Mouse (Mus musculus) erythroblast, adult 5-6 weeks (primary cell): Measurements from ENCODE around the gene Cdh23. TPM values are rescaled to one million over a fixed set of nuclear protein-coding genes. Genes with fewer than 3 reads are reported as not detected.

Experiments used
- ATAC-seq: replicated peaks from 2 replicates; pipeline ENCODE4 v1.8.0; 2016; ENCODE audit warnings: moderate number of reproducible peaks, mild to moderate bottlenecking, moderate TSS enrichment, inconsistent platforms; ENCODE audit not compliant: poor library complexity, low FRiP score, severe bottlenecking
- total RNA-seq, 2 experiments: library from RNA; stranded (forward) in 1 of 2; stranded (reverse) in 1 of 2; fragments of 150-400 nt in 1 of 2; fragments of 200-764, 138-1000 nt in 1 of 2; gene quantifications; 2 replicates each; pipeline versions ENCODE4 v1.2.3 to v1.2.4; 2015 to 2017; ENCODE audit warnings: low replicate concordance in 2 of 2

Gene Cdh23
- total RNA-seq, 2 experiments from 2014 or later: 0.26 TPM; not detected in 1

DNA sequence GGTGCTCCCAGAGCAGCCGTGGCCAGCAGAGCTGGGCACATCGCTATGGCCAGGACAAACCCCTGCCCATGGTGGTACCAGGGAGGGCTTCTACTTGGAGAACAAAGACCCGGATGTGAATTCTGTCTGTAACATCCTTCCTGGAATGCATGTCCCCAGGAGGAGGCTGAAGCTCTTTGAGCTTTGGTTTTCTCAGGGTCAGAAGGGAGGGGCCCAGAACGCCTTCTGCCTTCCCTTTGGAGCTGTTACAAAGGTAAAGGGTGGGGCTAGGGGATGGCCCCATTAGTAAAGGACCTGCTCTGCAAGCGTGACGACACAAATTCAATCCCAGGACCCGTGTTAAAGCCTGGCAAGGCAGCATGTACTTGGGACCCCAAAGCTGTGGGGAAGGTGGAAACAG, 273.5 kb downstream of the Cdh23 start:
- ATAC-seq: no peak

DNA sequence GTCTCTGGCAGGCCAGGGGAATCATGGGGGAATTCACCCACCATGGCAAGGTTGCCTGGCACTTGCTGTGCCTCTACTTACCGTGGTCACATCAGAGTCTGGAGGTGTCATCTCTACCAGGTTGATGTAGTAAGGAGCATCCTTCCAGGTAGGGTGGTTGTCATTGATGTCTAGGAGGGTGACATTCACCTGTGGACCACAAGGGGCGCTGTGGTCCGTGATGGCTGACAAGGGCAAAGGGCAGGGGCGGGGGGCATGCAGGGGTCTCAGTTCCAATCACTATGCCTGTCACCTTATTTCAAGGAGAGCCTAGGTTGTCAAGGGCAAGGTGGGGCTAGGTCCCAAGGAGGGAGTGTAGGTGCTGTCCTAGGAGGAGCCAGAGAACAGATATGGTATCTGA, 276.7 kb downstream of the Cdh23 start:
- peak; percentile 57 for ATAC-seq

DNA sequence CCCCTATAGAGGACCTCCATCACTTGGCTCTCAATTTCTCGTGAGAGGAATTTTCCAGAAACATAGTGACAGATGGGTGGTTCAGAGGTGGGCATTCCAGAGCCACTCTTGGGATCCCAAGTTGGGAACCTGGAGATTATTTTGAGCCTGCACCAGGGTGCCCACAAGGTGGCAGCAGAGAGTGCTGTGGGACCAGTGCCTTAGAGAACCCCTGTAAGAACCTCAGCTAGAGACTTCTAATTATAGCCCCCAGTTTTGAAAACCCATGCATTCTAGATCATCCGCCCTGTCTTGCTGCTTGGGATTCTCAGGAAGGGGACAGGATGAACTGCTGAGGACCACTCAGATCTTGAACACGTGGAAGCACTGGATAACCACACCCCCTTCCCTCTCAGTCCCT, 278.2 kb downstream of the Cdh23 start:
- ATAC-seq: no peak

DNA sequence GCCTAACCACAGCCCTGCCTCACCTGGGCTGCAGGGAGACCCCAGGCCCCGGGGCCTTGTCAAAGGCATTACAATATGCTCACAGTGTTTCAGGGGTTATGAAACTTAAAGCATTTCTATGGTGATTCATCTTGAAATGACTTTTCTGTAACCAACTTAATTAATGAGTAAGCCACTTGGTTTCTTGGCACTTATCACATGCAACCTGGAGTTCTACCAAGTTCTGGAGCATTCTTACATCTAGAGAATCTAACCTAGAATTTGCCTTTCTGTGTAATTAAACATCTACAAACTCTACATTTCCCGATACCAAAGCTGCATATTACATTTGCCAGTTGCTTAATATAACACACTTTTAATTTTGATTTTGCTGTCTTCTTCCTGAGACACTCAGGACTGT, 279.2 kb downstream of the Cdh23 start:
- ATAC-seq: no peak

DNA sequence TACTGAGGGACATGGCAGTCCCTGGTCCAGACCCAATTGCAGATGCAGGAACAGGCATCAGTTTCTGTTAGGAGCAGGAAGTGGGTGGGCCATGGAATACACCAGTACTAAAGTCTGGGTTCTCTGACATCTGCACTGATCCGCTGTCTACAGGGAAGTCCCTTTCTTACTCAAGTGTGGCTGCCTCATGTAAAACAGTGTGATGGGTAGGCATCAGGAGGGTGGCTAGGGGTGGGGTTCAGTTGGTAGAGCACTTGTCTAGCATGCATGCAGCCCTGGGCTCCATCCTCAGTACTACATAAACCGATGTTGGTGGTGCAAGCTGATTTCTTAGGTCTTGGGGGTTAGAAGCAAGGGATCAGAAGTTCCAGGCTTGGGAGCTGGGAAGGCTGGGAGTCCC, 282.5 kb downstream of the Cdh23 start:
- no peak for ATAC-seq

DNA sequence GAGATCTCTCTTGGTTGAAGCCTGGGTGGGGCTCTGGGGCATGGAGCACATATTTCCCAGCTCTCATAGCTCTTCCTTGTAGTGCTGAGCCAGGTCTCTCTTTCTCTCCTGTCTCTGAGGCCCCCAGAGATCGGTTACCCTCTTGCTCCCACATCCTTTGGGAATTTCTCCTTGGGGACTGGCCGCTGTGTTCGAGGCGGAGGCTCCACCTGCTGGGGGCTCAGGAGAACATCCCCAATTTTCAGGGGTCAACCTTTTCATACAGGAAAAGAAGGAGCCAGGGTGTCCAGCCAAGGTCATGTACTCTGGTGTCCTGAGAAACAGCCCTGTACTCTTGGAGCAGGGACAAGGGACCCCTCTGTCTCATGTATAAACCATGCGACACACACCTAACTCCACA, 284.5 kb downstream of the Cdh23 start:
- ATAC-seq: no peak

DNA sequence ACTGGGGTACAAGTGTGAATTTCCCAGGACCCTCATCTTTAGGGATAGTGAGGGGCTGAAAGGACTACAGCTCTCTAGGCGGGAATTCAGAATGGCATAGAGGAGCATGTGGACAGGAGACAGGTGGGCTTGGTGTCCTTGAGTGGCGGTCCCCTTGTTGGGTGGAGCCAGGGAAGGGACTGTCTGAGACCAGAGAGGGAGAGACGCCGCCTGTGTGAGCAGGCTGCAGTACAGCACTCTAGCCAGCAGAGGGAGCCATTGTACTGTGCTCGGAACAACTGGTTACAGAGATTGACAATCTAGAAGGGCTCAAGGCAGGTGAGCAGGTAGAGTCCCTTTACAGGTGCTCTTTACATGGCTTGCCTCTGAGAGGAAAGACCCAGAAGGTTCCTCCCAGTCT, 288.5 kb downstream of the Cdh23 start:
- ATAC-seq: peak; percentile 64

DNA sequence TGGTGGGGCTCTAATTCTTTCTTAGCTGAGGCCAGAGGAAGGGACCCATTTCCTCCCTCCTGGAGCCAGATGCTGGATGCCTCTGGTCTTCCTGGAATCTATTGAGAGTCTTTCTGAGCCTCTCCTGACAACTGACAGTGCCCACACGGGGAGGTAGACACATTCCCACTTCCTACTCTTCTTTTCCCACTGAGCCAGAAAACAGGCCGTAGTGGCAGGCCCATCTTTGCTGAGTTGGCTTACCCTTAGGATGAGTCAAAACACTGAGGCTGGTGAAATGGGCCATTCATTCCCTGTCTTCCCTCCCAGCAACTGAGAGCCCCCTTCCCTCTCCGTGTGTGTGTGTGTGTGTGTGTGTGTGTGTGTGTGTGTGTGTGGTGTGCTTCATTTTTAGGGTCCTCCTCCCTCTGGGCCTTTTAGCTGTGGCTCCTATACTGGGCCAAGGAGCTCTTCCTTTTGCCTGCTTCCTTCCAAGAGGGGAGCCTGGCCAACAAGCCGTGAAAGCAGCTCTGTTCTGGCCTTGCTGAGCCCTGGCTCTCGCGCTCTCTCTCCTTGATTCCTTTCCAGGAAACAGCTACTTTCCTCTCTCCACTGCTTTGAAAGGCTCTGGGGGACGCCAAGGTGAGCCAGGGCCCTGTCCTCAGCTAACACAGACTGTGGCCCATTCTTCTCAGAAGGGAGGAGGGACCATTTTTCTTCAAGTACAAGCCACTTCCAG, 290.7 kb downstream of the Cdh23 start:
- ATAC-seq: no peak

DNA sequence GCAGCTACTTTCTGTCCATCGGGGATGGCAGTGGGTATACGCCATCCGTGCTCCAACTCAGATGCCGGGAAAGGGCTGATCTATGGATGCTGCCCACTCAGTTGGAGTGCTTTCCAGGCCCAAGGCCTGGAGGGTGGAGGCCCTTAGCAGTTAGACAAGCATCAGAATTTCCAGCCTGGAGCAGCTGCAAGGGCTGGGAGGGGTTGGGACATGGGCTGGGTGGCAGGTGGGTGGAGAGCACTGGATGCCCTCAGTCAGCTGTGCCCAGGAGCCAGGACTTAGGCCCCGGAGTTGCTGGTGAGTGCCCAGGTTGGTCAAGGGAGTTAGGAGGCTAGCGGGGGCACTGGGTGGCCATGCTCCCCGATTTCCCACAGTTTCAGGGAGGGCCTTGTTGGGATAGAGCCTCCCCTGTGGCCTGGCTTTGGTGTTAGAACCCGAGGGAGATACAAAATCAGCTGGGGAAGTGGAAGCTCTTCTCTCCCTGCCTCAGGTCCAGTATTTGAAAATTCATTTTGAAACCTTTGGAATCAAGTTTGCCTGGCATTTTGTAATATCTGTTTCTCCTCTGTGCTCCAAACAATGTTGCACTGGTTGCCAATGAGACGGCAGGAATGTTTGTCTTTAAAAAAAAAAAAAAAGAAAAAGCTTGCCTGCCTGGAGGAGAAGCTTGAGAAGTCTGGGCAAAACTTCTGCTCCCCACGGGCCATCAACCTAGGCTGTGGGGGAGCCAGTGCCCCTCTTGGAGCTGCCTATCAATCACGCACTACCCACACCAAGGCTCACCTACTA, 295.6 kb downstream of the Cdh23 start:
- ATAC-seq: no peak

DNA sequence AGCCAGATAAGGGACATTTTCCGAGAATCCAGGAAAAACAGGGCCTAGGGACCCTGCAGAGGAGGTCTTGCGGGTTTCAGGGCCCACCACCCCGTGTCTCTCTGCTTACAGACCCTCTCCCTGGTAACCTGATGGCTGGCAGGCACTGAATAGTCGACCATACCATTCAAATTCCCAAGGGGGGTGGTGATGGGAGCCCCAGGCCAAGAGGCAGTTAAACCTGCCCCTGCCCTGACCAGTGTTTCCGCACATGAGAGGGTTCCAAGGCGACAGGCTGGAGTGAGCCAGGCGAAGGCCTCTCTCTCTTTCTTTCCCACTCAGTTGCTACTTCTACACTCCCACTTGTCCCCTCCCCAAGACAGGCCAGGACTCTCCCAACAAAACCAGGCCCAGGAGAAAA, 296.8 kb downstream of the Cdh23 start, which contains the start of gene Gm17455:
TSS of gene Gm17455 (plus strand) at position 278 of the 400 bp plus-strand sequence.
- no peak for ATAC-seq

DNA sequence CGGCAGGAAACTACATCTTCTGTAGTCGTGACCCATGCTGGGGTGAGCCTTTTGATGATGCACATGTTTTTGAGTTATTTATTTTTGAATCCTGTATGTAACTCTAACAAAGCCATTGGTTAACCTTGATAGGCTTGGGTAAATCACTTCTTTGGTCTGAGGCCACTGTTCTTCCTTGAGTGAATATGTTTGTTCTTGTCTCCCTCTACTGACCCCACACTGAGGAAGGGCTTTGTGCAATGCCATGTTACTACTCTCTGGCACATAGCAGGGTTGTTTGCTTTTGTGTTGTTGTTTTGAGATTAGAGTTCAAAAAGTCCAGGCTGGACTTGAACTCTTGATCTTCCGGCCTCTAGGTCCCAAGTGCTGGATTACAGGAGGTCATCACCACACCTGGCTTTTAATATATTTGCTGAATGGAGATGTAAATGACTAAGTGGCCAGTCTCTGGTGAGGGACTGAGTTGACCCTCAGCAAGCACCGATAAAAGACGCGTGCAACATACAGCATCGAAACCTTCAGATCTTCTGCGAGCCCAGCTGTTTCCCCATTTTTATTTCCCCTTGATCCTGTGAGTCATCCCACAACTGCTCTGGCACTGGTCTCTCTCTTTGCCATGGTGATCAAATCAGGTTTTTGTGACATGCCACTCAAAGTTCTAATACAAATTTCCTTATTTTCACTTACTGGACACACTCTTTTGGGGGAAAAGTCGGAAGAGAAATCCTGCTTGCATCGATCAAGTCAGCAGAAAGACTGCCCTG, 298.1 kb downstream of the Cdh23 start:
- ATAC-seq: no peak

DNA sequence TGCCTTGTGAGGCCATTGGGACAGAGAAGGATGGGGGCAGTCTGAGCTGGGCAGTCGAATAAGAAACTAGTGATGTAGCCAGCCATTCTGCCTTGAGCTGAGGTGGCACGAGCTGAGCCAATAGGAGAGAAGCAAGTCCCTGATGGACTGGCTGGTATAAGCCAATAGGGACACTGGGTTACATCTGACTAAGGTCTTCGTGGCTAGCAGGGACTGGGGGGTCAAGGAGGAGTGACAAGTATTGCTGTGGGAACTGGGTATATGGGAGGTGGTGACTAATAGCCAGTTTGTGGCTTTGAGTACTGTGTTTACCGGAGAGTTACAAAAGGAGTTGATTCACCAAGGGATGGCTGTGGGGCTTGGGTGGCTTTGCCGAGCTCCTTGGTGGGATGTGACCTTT, 300.7 kb downstream of the Cdh23 start:
- ATAC-seq: no peak

DNA sequence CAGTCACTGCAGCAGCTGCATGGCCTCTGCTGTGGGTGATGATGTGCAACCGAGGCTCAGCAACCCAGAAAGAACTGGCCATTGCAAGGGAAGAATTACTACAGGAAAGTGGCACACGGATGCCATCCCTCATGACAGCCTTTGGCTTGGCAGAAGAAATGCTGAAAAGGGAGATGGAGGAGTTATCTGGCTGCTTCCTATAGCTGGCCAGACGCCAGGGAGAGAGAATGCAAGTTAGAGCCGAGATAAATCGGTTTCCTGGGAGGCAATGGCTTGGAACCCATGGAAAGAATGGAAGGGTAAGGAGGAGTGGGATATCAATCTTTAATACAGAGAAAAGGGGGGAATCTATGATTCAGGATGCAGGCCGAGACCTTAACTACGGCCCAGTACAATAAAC, 301.4 kb downstream of the Cdh23 start:
- ATAC-seq: no peak

DNA sequence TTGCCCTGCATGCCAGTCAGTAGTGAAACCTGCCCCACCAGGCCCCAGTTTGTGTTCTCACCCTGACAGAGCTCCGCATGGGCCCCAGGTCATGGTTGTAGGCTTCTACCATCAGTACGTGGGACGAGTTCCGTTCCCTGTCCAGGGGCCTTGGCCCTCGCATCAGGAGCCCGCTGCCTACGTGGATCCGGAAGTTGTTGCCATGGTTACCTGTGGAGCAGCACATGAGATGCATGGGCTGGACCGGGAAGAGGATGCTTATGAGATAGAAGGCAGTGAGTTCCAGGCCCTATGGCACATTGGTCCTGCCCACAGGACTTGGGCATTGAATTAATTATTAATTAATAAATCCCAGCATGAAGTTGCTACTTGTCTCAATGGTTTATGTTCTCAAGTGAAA, 304.6 kb downstream of the Cdh23 start:
- ATAC-seq: no peak

DNA sequence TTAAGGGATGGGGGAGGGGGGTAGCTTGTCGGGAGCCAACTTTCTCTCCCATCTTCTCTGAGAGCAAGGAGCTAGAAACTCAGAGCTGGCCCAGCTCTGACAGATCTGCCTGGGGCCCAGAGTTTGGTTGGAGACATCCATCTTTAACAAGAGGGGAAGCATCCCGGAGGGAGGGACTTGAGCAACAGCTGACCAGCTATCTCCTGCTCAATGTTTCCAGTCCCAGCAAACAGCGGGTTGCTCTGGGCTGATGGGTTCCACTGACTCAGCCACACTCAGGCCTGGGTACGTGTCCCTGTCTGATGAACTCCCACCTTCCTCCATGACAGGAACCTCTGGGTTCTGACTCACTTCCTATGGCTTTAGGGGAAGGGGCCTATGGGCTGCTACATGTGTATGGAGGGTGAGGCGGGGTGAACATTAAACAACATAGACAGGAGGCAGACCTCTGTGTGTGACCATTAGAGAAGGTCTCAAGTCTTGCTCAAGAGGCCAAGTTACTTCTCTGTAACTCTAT, 305.3 kb downstream of the Cdh23 start:
- ATAC-seq: no peak

DNA sequence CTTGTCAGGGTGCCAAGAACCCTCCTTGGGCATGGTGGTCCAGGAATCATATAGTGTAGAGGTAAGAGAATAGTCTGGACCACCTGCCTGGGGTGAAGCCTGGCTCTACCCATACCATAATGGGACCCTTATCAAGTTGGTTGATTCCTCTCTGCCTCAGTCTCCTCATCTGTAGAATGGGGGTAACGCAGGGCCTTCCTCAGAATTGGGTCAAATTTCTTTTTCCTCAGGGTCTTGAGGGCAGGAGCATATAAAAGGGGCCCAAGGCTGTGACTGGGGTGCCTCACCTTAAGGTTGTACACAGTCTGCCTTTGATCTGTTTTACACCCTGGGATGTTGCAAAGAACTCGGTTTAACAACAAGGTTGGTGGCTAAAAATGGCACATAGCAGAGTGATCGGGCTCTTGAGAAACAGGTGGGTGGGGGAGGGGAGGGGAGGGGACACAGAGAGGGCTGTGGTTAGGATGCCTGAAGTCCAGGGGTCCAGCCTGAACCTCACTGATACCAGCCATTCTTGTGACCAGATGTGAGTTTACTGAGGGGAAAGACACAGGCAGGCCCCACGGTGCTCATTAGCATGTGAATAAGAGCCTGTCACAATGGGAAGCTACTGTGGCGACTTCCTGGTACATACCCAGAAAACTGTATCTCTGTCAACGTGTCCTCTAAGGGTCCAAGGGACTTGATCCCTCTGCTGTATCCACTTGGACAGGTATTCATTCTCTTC, 305.9 kb downstream of the Cdh23 start:
- no peak for ATAC-seq

DNA sequence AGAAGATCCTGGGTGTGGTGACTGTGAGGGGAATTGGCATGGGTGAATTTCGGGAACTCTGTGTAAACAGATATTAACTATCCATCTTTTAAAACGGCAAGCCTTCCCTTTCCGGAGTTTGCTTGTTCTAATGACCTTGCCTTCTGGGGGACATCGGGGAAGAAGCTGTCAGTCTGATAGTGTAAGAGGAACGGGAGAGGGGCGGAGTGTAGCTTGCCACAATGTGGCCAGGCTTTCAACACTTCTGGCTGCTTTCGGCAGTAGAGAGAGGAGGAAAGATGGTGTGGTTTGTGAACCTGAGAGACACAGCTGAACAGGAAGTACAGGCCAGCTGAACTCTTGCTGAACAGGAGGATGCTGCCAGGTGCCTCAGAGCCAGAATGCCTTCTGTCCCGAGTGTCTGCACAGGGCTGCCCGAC, 306.8 kb downstream of the Cdh23 start:
- no peak for ATAC-seq

DNA sequence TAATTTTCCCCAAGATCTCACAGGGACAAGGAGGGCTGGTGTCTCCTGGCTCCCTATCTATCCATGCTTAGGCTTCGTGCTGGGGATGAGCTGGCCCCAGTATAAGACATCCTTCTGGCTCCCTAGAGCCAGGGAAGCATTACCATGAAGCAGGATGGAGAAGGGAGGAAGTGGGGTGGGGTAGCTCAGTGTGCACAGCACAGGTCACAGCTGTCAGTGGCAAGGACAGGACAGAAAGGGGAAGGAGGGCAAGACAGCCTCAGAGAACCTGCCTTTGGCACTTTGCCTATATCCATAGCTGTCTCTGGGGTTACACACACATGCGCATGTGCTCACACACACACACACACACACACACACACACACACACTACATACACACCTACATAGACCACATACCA, 308.0 kb downstream of the Cdh23 start:
- ATAC-seq: no peak

DNA sequence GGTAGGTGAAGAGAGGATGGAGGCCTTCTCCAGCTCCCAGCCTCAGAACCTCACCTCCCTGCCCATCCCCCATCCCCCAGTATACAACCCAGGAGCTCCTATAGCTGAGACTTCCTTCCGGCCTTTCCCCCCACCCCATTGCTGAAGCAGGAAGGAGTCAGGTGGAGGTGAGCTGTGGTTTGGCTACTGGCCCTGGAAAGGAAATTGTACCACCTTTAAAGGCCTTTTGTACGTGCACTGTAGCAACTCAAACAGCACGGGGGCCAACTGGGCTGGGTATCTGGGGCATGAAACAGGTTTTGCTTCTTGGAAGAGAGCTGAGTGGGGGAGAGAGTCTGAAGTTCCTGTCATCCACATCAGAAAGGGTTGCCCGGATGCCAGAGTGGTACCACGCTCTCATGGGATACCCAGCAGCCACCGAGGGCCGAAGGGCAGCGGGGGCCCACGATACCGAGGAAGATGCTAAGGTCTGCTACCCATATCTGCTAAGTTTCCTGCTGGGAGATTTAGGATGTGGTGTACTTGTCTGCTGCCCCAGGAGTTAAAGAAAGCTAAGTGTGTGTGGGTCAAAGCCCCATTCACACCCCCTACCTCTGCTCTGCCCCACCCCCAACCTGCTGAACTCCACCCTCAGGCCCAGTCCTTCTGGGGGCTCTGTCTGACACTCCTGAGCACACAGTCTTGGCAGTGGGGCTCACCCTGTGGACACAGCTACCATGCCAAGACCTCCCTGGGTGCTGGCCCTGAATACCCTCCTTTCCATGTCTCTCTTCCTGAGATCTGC, 315.0 kb downstream of the Cdh23 start:
- no peak for ATAC-seq
